Mouse (Mus musculus) CD4-positive, CD25-positive, alpha-beta regulatory T cell, adult 4 months (primary cell): ENCODE data around the gene 1700123O20Rik. TPM values are rescaled to one million over a fixed set of nuclear protein-coding genes. Genes with fewer than 3 reads are reported as not detected.

Source experiments
- ATAC-seq: one replicate; pipeline ENCODE4 v1.8.0; 2017
- polyA plus RNA-seq, 2 experiments: library from polyadenylated mRNA; unstranded; fragments of 100-300 nt; shearing (Covaris generic); gene quantifications; one replicate each; pipeline ENCODE4 v1.2.1; 2017

The 1700123O20Rik gene
- polyA plus RNA-seq, result 100 to 1,000 TPM in 1 of 2 experiments, 10 to 100 TPM in 1; 98.9 to 105 TPM

DNA sequence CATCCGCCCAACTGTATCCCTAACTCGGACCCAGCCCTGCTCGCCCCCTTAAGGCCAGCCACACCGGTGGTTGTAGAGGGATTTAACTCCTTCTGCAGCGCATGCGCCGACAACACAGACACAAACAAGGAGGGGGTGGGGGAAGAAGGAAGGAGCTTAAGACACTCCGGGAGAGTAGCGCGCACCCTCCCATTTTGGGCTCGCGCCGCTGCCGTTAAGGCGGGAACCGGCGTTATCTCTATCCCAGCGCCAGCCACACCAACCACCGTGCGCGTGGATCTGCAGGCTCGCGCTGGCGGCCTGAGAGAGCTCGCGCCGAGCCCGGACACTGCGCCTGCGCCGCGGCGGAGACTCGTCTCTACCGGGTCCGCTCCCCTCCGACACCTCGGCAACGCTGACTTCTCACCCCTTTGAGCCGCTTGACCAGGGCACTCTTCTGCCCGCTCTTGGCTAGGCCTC, at the start of gene 1700123O20Rik:
Gene 1700123O20Rik (plus strand): TSS at position 154 of the 459 bp plus-strand sequence.
- peak; percentile 25 for ATAC-seq

DNA sequence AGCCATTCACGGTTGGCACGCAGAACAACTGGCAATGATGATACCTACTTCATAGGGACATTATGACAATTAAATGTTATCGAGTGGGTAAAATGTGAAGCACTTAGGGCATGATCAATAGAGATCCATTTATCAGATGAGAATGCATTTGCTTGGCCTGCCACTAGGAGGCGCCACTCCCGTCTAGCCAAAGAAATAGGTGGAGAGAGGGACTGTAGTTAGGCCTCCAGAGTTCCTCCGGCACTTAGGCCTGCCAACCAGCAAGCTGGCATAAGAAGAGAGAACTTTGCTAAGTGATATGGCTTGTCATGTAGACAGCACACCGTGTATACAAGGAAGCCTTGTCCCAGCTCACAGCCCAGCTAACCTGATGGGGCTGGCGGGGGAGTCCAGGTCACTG, 49.1 kb upstream of the 1700123O20Rik start:
- ATAC-seq, result no peak

DNA sequence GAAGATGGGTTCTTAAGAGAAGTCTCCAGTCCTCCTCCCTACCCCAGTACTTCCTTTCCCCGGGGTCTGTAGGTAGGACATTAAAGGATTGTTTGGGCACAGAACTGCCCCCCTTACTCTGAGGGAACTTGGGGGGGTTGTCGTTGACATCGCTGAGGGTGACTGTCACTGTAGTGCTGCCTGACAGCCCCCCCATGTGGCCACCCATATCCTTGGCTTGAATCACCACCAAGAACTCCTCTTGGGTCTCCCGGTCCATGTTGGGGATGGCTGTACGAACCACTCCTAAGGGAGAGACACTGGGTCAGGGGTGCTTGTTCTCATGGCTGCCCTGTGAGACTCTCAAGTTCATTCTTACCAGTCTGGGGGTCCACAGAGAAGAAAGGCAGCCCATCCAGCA, 47.8 kb upstream of the 1700123O20Rik start:
- no peak for ATAC-seq

DNA sequence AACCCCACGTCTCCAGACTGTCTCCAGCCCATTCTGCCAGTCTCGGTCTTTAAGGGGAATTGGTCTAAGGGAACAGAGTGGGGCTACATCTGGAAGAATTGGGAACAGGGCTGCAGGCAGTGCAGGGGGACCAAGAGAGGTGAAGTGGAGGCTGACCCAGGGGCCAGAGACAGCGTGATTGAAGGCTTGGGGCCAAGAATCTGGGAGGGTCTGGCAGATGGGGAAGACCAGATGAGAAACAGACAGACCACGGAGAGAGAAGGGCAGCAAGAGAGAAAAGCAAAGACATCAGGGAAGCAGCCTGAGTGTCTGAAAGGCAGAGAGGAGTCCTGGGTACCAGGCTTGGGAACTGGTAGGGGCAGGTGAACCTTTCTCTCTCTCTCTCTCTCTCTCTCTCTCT, 45.9 kb upstream of the 1700123O20Rik start:
- no peak for ATAC-seq

DNA sequence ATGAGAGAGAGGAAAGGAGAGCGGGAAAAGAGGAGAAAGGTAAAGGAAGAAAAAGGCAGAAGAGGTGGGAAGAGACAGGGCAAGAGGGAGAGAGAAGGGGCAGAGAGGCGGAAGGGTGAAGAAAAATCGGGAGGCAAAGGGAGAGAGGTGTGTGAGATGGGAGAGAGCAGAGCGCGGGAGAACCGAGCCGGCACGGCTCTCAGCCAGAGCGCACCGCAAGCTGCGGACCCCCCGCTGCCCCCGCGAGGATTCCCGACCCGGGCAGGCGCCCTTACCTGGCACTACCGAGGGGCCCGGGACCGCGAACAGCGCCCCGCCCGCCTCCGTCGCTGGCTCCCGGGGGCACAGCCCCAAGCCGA, 45.1 kb upstream of the 1700123O20Rik start, which contains the start of gene Gm17606:
Gene Gm17606 (plus strand): TSS at position 7 of the 359 bp plus-strand sequence.
- ATAC-seq, result no peak

DNA sequence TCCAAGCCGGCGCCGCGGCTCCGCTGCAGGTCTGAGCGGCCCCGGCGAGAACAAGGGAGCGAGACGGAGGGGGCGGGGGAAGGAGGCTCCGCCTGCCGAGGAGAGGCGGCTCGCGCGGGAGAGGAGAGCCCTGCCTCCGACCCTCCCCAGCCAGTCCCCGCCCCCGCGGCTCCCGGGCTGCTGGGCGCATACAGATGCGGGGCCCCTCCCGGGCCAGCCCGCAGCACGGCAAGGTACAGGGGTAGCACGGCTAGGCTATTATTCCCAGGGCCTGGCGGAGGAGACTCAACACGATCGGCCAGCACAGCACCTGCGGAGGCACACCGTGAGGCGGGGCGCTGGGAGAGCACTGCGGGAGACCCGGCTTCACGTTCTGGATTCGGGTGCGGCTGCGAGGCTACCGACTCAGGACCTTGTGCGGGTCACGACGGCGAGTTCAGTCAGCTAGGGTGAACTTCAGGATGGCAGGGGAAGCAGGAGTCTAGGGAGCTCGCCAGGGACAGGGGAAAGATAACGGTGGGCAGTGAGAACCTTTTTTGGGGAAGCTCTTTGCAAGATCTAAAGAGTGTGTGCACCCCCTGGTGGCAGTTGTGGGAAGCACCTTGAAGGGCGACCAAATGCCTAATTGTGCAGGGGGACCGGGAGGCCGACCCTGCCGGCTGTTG, 44.6 kb upstream of the 1700123O20Rik start, which contains the start of gene Cdh24:
Gene Cdh24 (minus strand): TSS at position 60 of the 665 bp plus-strand sequence.
- peak; percentile 85 for ATAC-seq

DNA sequence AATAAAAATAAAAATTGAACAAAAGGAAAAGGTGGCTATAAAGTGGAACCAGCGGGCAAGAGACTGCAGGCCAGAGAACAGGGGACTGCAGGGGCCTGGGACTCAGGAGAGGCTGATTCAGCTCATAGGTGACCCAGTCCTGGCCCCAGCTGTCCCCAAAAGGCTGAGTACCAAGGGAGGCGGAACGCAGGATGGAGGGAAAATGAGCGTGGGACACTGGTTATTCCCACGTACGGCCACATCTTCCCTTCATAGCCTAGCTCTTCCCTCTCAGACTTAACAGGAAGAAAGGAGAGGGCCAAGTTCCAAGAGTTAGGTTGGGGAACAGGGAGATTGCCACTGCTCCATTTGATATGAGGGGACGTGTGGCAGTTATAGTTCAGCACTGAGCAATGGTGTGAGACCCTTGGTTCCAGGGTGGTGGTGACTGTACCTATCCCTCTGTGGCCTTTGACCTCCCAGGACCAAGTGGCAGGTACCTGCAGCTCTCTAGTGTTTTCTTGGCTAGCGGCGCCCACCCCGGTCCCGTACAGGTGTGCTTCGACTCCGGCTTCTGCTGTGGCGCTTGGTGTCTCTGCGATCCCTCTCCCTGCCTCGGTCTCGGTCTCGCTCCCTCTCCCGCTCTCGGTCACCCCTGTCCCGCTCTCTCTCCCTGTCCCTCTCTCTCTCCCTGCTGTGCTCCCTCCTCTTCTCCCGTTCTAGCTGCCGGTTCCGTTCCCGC, 43.6 kb upstream of the 1700123O20Rik start:
- ATAC-seq, result no peak

DNA sequence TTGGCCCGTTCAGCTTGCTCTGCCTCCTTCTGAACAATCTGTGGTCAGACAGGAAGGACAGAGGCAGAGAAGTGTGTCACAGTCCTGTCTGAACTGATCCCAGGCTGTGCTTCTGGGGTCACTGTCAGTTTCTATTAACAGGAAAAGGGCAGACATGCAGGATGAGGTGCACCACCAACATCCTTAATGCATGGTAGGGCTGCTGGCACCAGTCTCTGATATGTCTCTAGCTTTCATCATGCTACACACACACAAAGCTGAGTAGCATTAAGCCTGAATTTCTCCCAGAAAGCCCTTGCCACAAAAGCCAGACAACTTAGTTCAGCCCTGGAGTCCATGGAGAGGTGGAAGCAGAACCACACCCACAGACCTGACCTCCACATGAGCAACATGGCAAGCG, 43.0 kb upstream of the 1700123O20Rik start:
- no peak for ATAC-seq

DNA sequence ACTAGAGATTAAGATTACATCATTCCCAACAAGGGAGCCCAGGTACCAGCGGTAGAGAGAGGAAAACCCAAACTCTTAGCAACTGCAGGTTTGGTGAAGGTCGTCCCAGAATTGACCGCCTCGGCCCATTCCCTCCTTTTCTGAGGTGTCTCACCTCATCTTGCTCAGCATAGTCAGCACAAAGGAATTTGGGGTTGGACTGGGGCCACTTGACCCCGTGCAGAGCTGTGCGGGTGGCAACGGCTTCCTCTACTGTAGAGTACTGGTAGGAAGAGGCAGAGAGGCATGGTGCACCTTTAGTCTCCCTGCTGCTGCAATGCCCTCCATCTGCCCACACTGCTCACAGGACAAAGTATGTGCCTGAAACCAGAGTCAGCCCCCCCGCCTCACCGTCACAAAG, 41.7 kb upstream of the 1700123O20Rik start:
- ATAC-seq, result no peak

DNA sequence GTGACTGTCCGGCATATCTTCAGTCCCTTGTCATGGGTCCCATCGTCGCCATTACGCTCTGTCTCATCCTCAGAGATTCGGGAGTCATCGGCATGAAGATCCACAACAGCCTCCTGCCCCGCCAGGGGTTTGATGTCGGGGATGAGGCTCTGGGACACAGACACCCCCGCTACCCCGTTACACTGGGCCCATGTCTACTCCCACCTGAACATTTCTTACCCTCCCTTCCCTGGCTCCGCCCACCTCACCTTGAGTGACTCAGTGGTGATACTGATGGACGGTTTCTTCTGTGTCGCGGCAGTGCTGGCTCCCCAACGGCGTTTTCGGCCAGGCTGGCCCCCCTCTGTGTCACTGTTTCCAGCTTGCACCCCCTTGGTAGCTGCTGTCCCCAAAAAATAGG, 39.6 kb upstream of the 1700123O20Rik start:
- no peak for ATAC-seq

DNA sequence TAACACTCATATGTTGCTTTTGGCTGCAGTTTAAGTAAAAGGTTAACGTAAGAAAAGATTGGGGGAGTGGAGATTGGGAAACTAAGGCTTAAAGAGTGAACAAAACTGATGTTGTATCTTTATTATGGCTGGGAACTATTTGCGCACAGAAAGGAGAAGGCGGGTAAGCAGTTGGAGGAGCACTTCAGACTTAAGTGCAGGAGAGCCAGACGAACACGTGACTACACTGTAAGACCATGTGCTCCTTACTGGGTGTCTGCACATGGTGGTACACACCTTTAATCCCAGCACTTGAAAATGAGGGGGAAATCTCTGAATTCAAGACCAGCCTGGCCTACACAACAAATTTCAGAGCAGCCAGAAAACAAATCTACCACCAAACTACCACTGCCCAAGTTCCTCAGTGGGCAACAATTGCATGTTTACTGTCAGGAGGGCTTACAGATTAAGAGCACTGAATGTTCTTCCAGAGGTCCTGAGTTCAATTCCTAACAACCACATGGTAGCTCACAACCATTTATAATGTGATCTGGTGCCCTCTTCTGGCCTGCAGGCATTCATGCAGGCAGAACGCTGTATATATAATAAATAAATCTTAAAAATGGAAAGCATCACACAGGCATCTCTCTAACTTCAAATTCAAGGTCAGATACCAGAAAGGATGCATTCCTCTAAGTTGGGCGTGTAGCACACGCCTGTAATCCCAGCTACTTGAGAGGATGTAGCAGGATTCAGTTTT, 38.9 kb upstream of the 1700123O20Rik start:
- no peak for ATAC-seq

DNA sequence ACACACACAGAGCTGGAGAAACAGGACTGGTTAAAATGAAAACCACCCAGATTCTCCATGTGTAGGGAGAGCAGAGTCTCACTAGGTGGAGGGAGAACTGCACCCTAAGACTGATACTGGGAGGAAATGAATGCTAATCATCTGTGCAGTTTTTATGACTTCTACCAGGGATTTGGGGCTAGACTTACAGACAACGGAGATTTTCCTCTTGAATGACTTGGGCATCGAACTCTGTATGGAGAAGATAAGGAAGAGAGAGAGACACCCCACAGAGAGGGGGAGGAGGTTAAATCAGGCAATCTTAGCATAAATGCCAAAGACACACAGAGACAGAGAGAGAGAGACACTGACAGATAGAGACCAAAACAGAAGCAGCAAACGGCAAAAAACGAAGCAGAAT, 38.1 kb upstream of the 1700123O20Rik start:
- ATAC-seq, result no peak

DNA sequence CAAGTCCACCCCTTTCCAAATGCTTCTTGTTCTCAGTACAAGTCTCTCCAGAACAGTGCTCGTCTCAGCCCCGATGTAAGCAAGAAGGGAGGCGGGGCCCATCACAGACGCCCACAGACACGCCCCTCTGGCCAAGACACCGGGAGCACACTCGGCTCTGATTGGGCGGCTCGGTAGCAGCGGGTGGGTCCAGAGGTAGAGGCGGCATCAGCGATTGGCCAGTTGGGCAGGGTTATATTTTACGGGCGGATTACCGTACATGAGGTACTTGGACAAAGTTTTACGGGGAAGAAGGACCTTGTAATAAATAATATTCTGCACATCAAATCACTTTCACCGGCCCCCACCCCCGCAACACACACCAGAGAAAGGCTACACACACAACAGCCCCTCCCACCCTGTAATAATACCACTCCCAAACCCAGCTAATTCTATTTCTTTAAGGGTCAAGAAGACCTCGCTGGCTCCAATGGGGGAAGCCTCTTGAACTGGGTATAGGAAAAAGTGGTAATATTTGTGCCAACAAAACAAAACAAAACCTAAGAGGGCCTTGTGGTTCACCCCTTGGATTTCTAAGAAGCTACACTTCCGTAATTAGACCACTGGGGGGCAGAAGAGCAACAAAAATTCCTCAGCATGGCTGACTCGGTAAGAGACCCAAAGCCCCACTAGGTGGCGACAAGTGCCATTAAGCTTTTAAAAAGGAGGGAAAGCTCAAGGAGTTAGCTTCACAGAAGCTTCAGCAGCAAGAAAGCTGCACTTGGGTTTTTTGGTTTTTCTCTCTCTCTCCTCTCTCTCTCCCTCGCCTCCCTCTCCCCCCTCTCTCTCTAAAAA, 35.2 kb upstream of the 1700123O20Rik start:
- ATAC-seq, result peak; percentile 73

DNA sequence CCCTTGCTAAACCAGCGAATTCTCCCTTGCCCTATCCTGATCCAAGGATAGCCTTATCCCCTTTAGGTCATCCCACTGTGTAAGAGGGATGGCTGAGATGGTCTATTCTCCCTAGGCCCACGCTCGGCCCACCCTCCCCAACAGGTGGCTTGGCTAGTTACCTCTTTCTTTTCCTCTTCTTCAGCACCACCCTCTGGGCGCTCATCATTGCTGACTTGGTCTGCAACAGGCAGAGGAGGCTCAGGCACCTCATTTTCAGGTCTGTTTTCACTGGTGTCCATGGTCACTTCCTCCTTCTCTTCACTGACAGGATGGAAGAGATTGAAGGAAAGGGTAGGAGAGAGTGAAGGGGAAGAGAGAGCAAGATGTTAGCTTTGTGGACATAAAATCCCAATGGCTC, 34.5 kb upstream of the 1700123O20Rik start:
- ATAC-seq, result no peak

DNA sequence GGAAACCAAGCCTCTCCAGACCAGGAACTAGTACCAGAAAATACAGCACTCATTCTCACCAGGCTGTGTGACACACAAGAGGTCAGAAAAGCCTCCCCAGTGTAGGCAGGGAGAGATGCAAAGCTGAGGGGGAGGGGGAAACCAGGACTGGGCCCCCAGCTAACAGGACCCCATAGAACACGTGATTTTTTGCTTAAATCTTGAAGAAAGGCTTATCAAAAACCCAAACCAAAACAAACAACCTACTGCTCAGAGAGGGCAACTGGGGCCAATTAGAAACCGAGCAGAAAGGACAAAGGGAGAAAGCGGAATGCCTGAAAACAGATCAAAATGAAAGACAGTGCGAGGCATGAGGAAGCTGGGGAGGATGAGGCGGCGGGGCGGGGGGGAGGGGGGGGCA, 33.2 kb upstream of the 1700123O20Rik start:
- no peak for ATAC-seq

DNA sequence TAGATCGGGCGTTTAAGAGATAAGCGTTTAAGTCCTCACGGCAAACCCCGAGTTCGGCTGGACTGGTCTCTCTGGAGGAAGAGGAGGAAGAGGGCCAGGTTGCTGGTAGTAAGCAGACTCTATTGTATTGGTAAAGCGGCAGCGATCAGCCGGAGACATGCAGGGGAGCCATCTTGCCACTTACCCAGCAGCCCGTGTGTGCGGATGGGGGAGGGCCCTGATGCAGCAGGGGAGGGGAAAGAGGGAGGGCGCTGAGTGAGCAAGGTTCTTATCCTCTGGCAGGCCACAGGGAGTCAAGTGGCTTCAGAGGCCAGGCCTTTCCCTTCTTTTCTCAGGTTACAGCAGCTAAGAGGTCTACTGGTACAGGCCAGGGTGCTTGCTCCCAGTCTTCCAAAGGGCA, 32.5 kb upstream of the 1700123O20Rik start:
- ATAC-seq, result peak; percentile 91

DNA sequence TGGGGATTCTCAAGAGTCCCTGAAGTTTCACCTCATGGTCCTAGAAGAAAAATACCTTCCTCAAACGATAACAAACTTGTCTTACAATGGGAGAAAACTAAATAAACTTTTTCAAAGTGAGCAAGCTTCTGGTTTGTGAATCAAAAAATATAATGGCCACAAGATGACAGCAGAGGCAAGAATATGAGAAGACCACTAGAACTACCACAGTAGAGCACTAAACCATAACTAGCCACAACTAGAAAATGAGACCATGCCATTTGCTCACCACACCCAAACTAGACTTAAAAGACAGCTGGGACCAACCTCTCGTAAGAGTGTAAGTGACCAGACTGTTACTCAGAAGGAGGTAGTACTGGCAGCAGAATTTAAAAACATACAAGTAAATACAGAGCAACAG, 26.0 kb upstream of the 1700123O20Rik start:
- ATAC-seq, result no peak

DNA sequence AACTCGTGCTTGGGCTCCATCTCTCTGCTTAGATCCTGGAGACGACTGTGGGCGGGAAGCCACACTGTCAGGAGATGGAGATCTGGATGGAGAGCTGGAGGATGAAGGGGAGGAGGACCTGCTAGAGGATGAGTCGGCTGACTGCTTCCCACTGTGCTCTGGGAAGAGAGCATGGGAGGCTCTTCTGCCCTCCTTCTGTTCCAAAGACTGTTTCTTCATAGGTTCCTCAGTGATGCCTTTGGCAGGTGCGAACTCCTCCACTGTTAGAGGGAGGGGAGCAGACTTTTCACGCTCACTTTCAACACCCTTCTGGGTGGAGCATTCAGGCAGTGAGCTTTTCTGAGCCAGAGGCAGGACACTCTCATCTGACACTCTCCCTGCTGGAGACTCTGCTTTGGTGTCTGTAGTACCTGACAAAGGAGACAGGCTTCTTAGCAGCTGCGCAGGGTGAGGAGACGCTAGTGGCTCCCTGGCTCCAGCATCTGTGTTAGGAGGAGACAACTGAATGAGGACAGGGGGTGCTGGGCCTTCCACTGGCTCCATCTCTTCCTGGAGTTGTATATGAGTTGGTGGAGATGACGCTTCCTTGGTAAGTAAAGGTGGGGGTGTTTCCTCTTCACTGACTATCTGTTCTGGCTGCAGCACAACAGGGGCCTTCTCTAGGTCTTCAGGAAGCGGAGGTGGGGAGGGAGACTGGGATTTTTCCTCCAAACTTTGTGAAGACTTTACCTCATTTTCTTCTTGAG, 21.4 kb upstream of the 1700123O20Rik start:
- no peak for ATAC-seq

DNA sequence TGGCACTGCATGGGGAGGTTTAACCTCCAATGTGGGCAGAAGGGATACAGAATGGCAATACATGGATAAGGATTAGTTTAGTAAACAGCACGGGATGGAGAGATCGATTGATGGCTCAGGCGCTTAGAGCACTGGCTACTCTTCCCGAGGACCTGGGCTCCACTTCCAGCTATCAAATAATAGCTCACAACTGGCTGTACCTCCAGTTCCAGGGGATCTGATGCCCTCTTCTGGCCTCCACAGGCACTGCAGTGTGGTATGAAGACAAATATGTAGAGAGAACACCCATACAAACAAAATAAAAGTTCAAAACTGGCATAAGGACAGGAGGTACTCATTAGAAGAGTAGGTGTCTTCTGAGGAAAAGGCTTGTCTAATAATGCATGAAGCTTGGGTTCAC, 16.6 kb upstream of the 1700123O20Rik start:
- ATAC-seq, result peak; percentile 39

DNA sequence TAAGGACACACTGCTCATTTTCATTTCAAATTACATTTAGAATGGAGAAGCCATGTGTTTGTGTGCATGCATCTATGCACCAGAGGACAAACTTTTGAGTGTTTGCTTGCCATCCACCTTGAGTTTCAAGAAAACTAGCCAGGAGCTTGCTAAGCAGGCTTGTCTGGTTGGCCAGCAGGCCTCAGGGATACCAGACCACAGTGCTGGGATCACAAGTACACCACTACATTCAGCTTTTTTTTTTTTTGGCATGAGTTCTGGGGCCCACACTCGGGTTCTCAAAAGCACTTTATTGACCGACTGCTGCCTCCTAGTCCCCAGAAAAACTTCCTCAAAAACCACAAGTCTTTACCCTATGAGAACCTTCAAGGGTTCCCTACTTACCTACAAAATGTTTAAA, 11.7 kb upstream of the 1700123O20Rik start:
- ATAC-seq, result no peak

DNA sequence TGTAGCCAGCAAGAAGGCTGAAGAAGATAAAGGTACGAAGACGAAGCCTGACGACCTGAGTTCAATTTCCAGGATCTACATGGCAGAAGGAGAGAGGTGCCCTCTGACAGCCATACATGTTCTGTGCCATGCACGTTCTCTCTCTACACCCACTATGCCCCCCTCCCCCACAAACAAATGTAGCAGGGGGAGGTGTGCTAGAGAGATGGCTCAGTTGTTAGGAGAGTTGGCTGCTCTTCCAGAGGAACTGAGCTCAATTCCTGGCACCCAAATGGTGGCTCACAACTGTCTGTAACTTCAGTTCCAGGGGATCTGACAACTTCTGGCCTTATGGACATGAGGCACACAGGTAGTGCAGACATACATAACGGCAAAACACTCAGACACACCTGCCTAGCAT, 9.7 kb upstream of the 1700123O20Rik start:
- ATAC-seq, result no peak
